ENCODE assay signal across 8 mouse cellular contexts in the genomic region with DNA sequence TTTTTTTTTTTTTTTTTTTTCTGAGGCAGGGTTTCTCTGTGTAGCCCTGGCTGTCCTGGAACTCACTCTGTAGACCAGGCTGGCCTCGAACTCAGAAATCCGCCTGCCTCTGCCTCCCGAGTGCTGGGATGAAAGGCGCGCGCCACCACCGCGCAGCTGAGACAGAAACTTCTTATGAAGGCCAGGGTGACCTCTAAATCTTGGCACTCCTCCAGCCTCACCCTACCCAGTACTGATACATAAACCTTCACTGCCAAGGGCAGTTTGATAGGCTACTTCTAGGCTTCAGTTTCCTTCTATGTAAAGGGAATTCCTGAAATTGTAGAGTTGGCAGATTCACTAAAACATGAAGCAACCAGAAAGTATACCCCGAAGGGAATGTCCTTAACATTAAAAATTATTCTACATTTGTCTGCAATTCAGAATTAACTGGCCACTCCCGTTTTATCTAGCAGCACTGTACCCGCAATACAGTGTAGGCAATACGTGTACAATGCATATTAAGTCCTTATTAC. TPM values are rescaled to one million over a fixed set of nuclear protein-coding genes. Genes with fewer than 3 reads are reported as not detected.
DNase-seq lines count a peak whose midpoint lies in the region; ATAC-seq and TF ChIP-seq lines count a peak whose summit lies in the region.

No protein-coding gene starts in this region.

- no peak overlapping the region; the same call in 1 of the 2 replicates for H3K27ac ChIP-seq in heart, embryonic 11.5 days (ENCODE audit: low read depth, low read length)
- H3K27ac ChIP-seq in MEL (ENCODE audit: control insufficient read depth, low read depth, low read length) = peak overlapping the region; percentile 89
- peak overlapping the region; percentile 94; the same call in 1 of the 2 replicates for H3K27ac ChIP-seq in forebrain, embryonic 13.5 days
- H3K27ac ChIP-seq in kidney, postnatal 0 days = no peak overlapping the region
- peak overlapping the region; percentile 93; the same call in 1 of the 2 replicates for H3K27ac ChIP-seq in neural tube, embryonic 13.5 days (replicated peaks)

- no peaks in the 10 kb centered on the region for H3K9me3 ChIP-seq in heart, embryonic 11.5 days (replicated peaks; ENCODE audit: control insufficient read depth, low read length)
- no peaks in the 10 kb centered on the region for H3K9me3 ChIP-seq in MEL (replicated peaks; ENCODE audit: insufficient read depth, low read length)
- H3K9me3 ChIP-seq in forebrain, embryonic 13.5 days (replicated peaks) = no peaks in the 10 kb centered on the region
- H3K9me3 ChIP-seq in kidney, postnatal 0 days (replicated peaks; ENCODE audit: low read length) = no peaks in the 10 kb centered on the region
- no peaks in the 10 kb centered on the region for H3K9me3 ChIP-seq in neural tube, embryonic 13.5 days

- H3K4me2 ChIP-seq in heart, embryonic 11.5 days = peak overlapping the region; percentile 81
- peak overlapping the region; percentile 80 for H3K4me2 ChIP-seq in forebrain, embryonic 13.5 days
- H3K4me2 ChIP-seq in kidney, postnatal 0 days (ENCODE audit: low read length) = peak overlapping the region; percentile 81
- peak overlapping the region; percentile 77 for H3K4me2 ChIP-seq in neural tube, embryonic 13.5 days

- 80% methylated on average over 12 of the region's 12 CpGs for WGBS in heart, embryonic 11.5 days (ENCODE audit: insufficient replicate concordance)
- WGBS in forebrain, embryonic 13.5 days = 82% methylated on average over 12 of the region's 12 CpGs
- WGBS in kidney, postnatal 0 days = 86% methylated on average over 12 of the region's 12 CpGs
- WGBS in neural tube, embryonic 13.5 days = 88% methylated on average over 12 of the region's 12 CpGs

- TF ChIP-seq CTCF in MEL (IDR thresholded peaks at IDR 0.05 in 2 of 3, conservative IDR thresholded peaks at IDR 0.05 in 1 of 3; ENCODE audit: control insufficient read depth in 1 of 3, insufficient read depth in 1 of 3, low read depth in 2 of 3, low read length in 3 of 3, poor library complexity in 1 of 3, severe bottlenecking in 1 of 3) = no peak
- TF ChIP-seq CTCF in kidney, postnatal 0 days (IDR thresholded peaks at IDR 0.05; ENCODE audit: low read depth) = no peak

- ATAC-seq in heart, embryonic 11.5 days (replicated peaks; ENCODE audit: insufficient number of reproducible peaks, low FRiP score, low TSS enrichment) = no peak
- ATAC-seq in forebrain, embryonic 13.5 days = no peak
- no peak for ATAC-seq in kidney, postnatal 0 days (replicated peaks; ENCODE audit: low FRiP score, low read depth)
- no peak for ATAC-seq in neural tube, embryonic 13.5 days (ENCODE audit: low read depth)

- no peaks in the 10 kb centered on the region for H3K27me3 ChIP-seq in heart, embryonic 11.5 days (ENCODE audit: control insufficient read depth, insufficient read depth, low read length)
- no peaks in the 10 kb centered on the region for H3K27me3 ChIP-seq in MEL (ENCODE audit: control insufficient read depth in 1 of 2, insufficient read depth in 2 of 2, low read length in 2 of 2)
- peaks cover 7% of the 10 kb centered on the region; the same call in 1 of the 2 replicates for H3K27me3 ChIP-seq in forebrain, embryonic 13.5 days
- H3K27me3 ChIP-seq in kidney, postnatal 0 days (ENCODE audit: insufficient read depth, low read length) = no peaks in the 10 kb centered on the region
- H3K27me3 ChIP-seq in neural tube, embryonic 13.5 days = no peaks in the 10 kb centered on the region; the same call in 1 of the 2 replicates

- TF ChIP-seq EP300 in MEL (IDR thresholded peaks at IDR 0.05; ENCODE audit: low read depth in 1 of 2, low read length in 2 of 2) = 0 out of 4 replicates have a peak, but pooled peaks of 1 of the 2 experiments have one; percentile 5

- peak overlapping the region; percentile 65 for H3K4me3 ChIP-seq in heart, embryonic 11.5 days (ENCODE audit: low read depth, low read length)
- peak overlapping the region in 1 of 2 experiments; percentile 32; a peak in 2 of 4 replicates for H3K4me3 ChIP-seq in MEL (ENCODE audit: control insufficient read depth in 1 of 2, insufficient read depth in 1 of 2, low read depth in 2 of 2, low read length in 2 of 2)
- H3K4me3 ChIP-seq in forebrain, embryonic 13.5 days = peak overlapping the region; percentile 63
- H3K4me3 ChIP-seq in kidney, postnatal 0 days (replicated peaks; ENCODE audit: low read depth, low read length) = no peak overlapping the region
- peak overlapping the region; percentile 94 for H3K4me3 ChIP-seq in neural tube, embryonic 13.5 days

- peaks cover 31% of the 10 kb centered on the region for H3K79me2 ChIP-seq in MEL (ENCODE audit: control insufficient read depth, insufficient read depth, low read length, poor library complexity)

- H3K36me3 ChIP-seq in heart, embryonic 11.5 days (ENCODE audit: control insufficient read depth, insufficient read depth, low read length) = no peaks in the 10 kb centered on the region
- H3K36me3 ChIP-seq in MEL (ENCODE audit: control insufficient read depth in 1 of 2, insufficient read depth in 2 of 2, low read length in 2 of 2) = peaks cover 1 to 32% of the 10 kb centered on the region in 2 experiments
- H3K36me3 ChIP-seq in forebrain, embryonic 13.5 days (ENCODE audit: poor library complexity, severe bottlenecking) = no peaks in the 10 kb centered on the region
- H3K36me3 ChIP-seq in kidney, postnatal 0 days (ENCODE audit: insufficient read depth, low read length) = no peaks in the 10 kb centered on the region
- H3K36me3 ChIP-seq in neural tube, embryonic 13.5 days = no peaks in the 10 kb centered on the region

- H3K9ac ChIP-seq in heart, embryonic 11.5 days (ENCODE audit: low read depth, low read length) = peak overlapping the region; percentile 74; the same call in 1 of the 2 replicates
- H3K9ac ChIP-seq in MEL (ENCODE audit: control insufficient read depth, low read depth, low read length, poor library complexity, severe bottlenecking) = peak overlapping the region; percentile 70
- H3K9ac ChIP-seq in forebrain, embryonic 13.5 days = 0 out of 2 replicates have a peak overlapping the region, but pooled peaks have one; percentile 82
- no peak overlapping the region for H3K9ac ChIP-seq in kidney, postnatal 0 days (ENCODE audit: low read depth, low read length)
- peak overlapping the region; percentile 87 for H3K9ac ChIP-seq in neural tube, embryonic 13.5 days

- no peak for TF ChIP-seq RAD21 in MEL (IDR thresholded peaks at IDR 0.05; ENCODE audit: low read depth, low read length)

- TF ChIP-seq POLR2A in MEL (IDR thresholded peaks at IDR 0.05; ENCODE audit: control insufficient read depth in 1 of 2, insufficient read depth in 1 of 2, low read depth in 1 of 2, low read length in 2 of 2, poor library complexity in 1 of 2) = no peak

- no peak for DNase-seq in heart, adult 9 months (ENCODE audit: low spot score in 2 of 2)
- DNase-seq in MEL (ENCODE audit: low read depth, low spot score) = no peak
- DNase-seq in kidney, postnatal 0 days (ENCODE audit: low spot score) = peak; percentile 8
- DNase-seq in urinary bladder, adult 2 months (ENCODE audit: low spot score) = no peak
- DNase-seq in spleen, adult 18-20 months = no peak

- H3K4me1 ChIP-seq in heart, embryonic 11.5 days (ENCODE audit: control insufficient read depth, insufficient read depth, low read length) = peaks cover 7% of the 10 kb centered on the region; the same call in 1 of the 2 replicates
- peaks cover 13 to 22% of the 10 kb centered on the region in 2 experiments for H3K4me1 ChIP-seq in MEL (ENCODE audit: control insufficient read depth in 1 of 2, insufficient read depth in 2 of 2, low read length in 2 of 2)
- peaks cover 8% of the 10 kb centered on the region; the same call in 1 of the 2 replicates for H3K4me1 ChIP-seq in forebrain, embryonic 13.5 days
- no peaks in the 10 kb centered on the region for H3K4me1 ChIP-seq in kidney, postnatal 0 days (replicated peaks; ENCODE audit: insufficient read depth, low read length)
- peaks cover 8% of the 10 kb centered on the region for H3K4me1 ChIP-seq in neural tube, embryonic 13.5 days (replicated peaks)

TF ChIP-seq in MEL, 35 proteins besides CTCF, POLR2A, EP300 and RAD21:
- 0 out of 2 replicates have a peak, but pooled peaks have one; percentile 13 for TF ChIP-seq ZC3H11A (IDR thresholded peaks at IDR 0.05; ENCODE audit: low read depth, low read length)
- 0 out of 2 replicates have a peak, but pooled peaks have one; percentile 32 for TF ChIP-seq MYC (IDR thresholded peaks at IDR 0.05; ENCODE audit: low read depth, low read length)
- no peak for TF ChIP-seq POLR2AphosphoS5 (IDR thresholded peaks at IDR 0.05; ENCODE audit: borderline replicate concordance, low read depth, low read length)
TF ChIP-seq in MEL: peak in this region for 2.

RNA-seq across cellular contexts. Expression of a gene that starts 0.9 kb away (rescaled TPM):
- 7.4 and 8.0 TPM in 2 replicates for polyA plus RNA-seq in heart, embryonic 11.5 days (2014; fragmentation: Nextera tagmentation; extraction: Ambion mirVana)
- total RNA-seq in MEL (2012; rRNA removed) = 20.9 and 21.7 TPM in 2 replicates
- 100 to 1,000 TPM in 1 of 2 experiments, 10 to 100 TPM in 1; 20.0 to 133 TPM for polyA plus RNA-seq in MEL (2012; ENCODE audit: insufficient read depth in 1 of 2, insufficient read length in 2 of 2, low read depth in 1 of 2, low replicate concordance in 2 of 2, missing spikeins in 1 of 2)
- 11.2 and 11.5 TPM in 2 replicates for polyA plus RNA-seq in forebrain, embryonic 13.5 days (2015; fragmentation: Nextera tagmentation; extraction: Ambion mirVana)
- 9.8 and 9.9 TPM in 2 replicates for polyA plus RNA-seq in kidney, postnatal 0 days (2015; fragmentation: Nextera tagmentation; extraction: Ambion mirVana)
- polyA plus RNA-seq in neural tube, embryonic 13.5 days (2015; fragmentation: Nextera tagmentation; extraction: Ambion mirVana) = 9.7 and 10.3 TPM in 2 replicates
- 7.7 and 9.1 TPM in 2 replicates for polyA plus RNA-seq in urinary bladder, adult 2 months (2012; rRNA removed)

Comparison
In these comparisons a context has a peak if more than half of its experiments do, and no peak if none do; other contexts are left out.
1. H3K27ac ChIP-seq: peak in MEL (single experiment), forebrain, embryonic 13.5 days (single experiment) and neural tube, embryonic 13.5 days (single experiment); none in heart, embryonic 11.5 days (single experiment) and kidney, postnatal 0 days (single experiment).
2. Peak in every context shown above with its lines, with median percentiles within 50 percentile points of each other: H3K4me2 ChIP-seq.